Mouse (Mus musculus) stomach, embryonic 14.5 days (tissue): ENCODE data around the gene Hist1h1c. TPM values are rescaled to one million over a fixed set of nuclear protein-coding genes. Genes with fewer than 3 reads are reported as not detected.

ENCODE experiments used
- ATAC-seq: fragments of 200-750 bp; cut with Nextera tagmentation; 2 replicates; pipeline ENCODE4 v1.8.0; 2017; ENCODE audit warnings: low read depth, moderate TSS enrichment; ENCODE audit not compliant: insufficient number of reproducible peaks, insufficient read depth, low FRiP score
- H3K27ac ChIP-seq: fragments of 300-500 bp; sonication (generic); 2 replicates; pipeline ENCODE4 v1.5.1; 2014; ENCODE audit warnings: mild to moderate bottlenecking, low read length, moderate library complexity, mixed read lengths
- H3K27me3 ChIP-seq: fragments of 300-500 bp; sonication (generic); 2 replicates; pipeline ENCODE4 v1.6.1; 2014; ENCODE audit warnings: low read length, control low read depth, mixed read lengths; ENCODE audit not compliant: control insufficient read depth, insufficient read depth
- H3K36me3 ChIP-seq: fragments of 300-500 bp; sonication (generic); 2 replicates; pipeline ENCODE4 v1.6.1; 2014; ENCODE audit warnings: mild to moderate bottlenecking, control low read depth, low read length, moderate library complexity, mixed read lengths; ENCODE audit not compliant: control insufficient read depth, insufficient read depth
- H3K4me1 ChIP-seq: fragments of 300-500 bp; sonication (generic); 2 replicates; pipeline ENCODE4 v1.6.1; 2014; ENCODE audit warnings: low read length, control low read depth, mixed read lengths; ENCODE audit not compliant: control insufficient read depth, insufficient read depth
- H3K4me2 ChIP-seq: fragments of 300-500 bp; sonication (generic); replicated peaks from 2 replicates; pipeline ENCODE4 v1.6.1; 2014; ENCODE audit warnings: low read depth, low read length, control low read depth
- H3K4me3 ChIP-seq: fragments of 300-500 bp; sonication (generic); 2 replicates; pipeline ENCODE4 v1.5.1; 2014; ENCODE audit warnings: low read depth, low read length, control low read depth
- H3K9ac ChIP-seq: fragments of 300-500 bp; sonication (generic); replicated peaks from 2 replicates; pipeline ENCODE4 v1.6.1; 2014; ENCODE audit warnings: low read depth, mild to moderate bottlenecking, control low read depth, low read length, moderate library complexity, mixed read lengths
- H3K9me3 ChIP-seq: fragments of 300-500 bp; sonication (generic); 2 replicates; pipeline ENCODE4 v1.6.1; 2016; ENCODE audit warnings: low read depth, low read length, control low read depth; ENCODE audit not compliant: control insufficient read depth
- WGBS: fragments of 180-500 bp; shearing (Covaris S2); extraction: QIAGEN DNeasy Blood & Tissue Kit; methylation state at CpG from one replicate; pipeline ENCODE4 v1.1.7; 2014; 5-methylcytosine and 5-hydroxymethylcytosine counted together
- polyA plus RNA-seq: library from polyadenylated mRNA; unstranded; fragments of >200 nt; fragmentation: Nextera tagmentation; extraction: Ambion mirVana; gene quantifications from 2 replicates; pipeline ENCODE4 v1.2.1, GENCODE M21; 2014

The Hist1h1c gene
- polyA plus RNA-seq, result 38.5 and 39.4 TPM in 2 replicates

GRCm38 (mm10) chr13:23738677-23739068 is at the start of gene Hist1h1c:
Hist1h1c (plus strand) TSS chr13:23738808.
- under 1% methylated on average over 35 of the region's 38 CpGs for WGBS

GRCm38 (mm10) chr13:23688956-23689355 is 49.7 kb upstream of the Hist1h1c start:
- no peaks in the 10 kb centered on the region for H3K27me3 ChIP-seq
- H3K27ac ChIP-seq, result no peak overlapping the region
- 0 out of 2 replicates have a peak, but pooled peaks cover 3% of the 10 kb centered on the region for H3K4me1 ChIP-seq
- H3K4me3 ChIP-seq, result no peak overlapping the region
- no peaks in the 10 kb centered on the region for H3K36me3 ChIP-seq
- WGBS, result 92% methylated on average over 2 of the region's 2 CpGs
- no peak overlapping the region for H3K4me2 ChIP-seq
- H3K9me3 ChIP-seq, result no peaks in the 10 kb centered on the region
- no peak overlapping the region for H3K9ac ChIP-seq
- no peak for ATAC-seq

More at GRCm38 (mm10) chr13:23738677-23739068, at the start of gene Hist1h1c:
- Histone ChIP-seq H3K27me3 (no peaks in the 10 kb centered on the region), H3K4me1 (peaks cover 17% of the 10 kb centered on the region; the same call in 1 of the 2 replicates), H3K9me3 (no peaks in the 10 kb centered on the region), H3K4me2 (peak within 1 kb of the TSS; percentile 91), H3K36me3 (no peaks in the 10 kb centered on the region), H3K9ac (peak within 1 kb of the TSS; percentile 92), H3K4me3 (peak within 1 kb of the TSS; percentile 63), H3K27ac (peak within 1 kb of the TSS; percentile 99)
- peak; percentile 93 for ATAC-seq

GRCm38 (mm10) chr13:23689459-23689858 is 49.1 kb upstream of the Hist1h1c start:
- no peak overlapping the region for H3K27ac ChIP-seq
- H3K27me3 ChIP-seq, result no peaks in the 10 kb centered on the region
- no peak for ATAC-seq
- no peak overlapping the region for H3K4me3 ChIP-seq
- no peaks in the 10 kb centered on the region for H3K36me3 ChIP-seq
- H3K9ac ChIP-seq, result no peak overlapping the region
- no peaks in the 10 kb centered on the region for H3K9me3 ChIP-seq
- WGBS, result 64% methylated on average over 2 of the region's 2 CpGs
- no peak overlapping the region for H3K4me2 ChIP-seq
- 0 out of 2 replicates have a peak, but pooled peaks cover 3% of the 10 kb centered on the region for H3K4me1 ChIP-seq

GRCm38 (mm10) chr13:23693856-23694440 is 44.7 kb upstream of the Hist1h1c start:
- 0 out of 2 replicates have a peak, but pooled peaks cover 3% of the 10 kb centered on the region for H3K4me1 ChIP-seq
- no peak overlapping the region for H3K27ac ChIP-seq
- no peaks in the 10 kb centered on the region for H3K9me3 ChIP-seq
- WGBS, result 65% methylated on average over 6 of the region's 6 CpGs
- H3K9ac ChIP-seq, result no peak overlapping the region
- no peaks in the 10 kb centered on the region for H3K36me3 ChIP-seq
- H3K27me3 ChIP-seq, result no peaks in the 10 kb centered on the region
- no peak overlapping the region for H3K4me3 ChIP-seq
- no peak overlapping the region for H3K4me2 ChIP-seq
- ATAC-seq, result no peak

- no peak overlapping the region for H3K27ac ChIP-seq
- H3K4me2 ChIP-seq, result no peak overlapping the region
- H3K36me3 ChIP-seq, result no peaks in the 10 kb centered on the region
- no peaks in the 10 kb centered on the region for H3K9me3 ChIP-seq
- H3K4me1 ChIP-seq, result 0 out of 2 replicates have a peak, but pooled peaks cover 5% of the 10 kb centered on the region
- 93% methylated on average over 9 of the region's 9 CpGs for WGBS
- H3K9ac ChIP-seq, result no peak overlapping the region
- no peak for ATAC-seq
- no peak overlapping the region for H3K4me3 ChIP-seq
- no peaks in the 10 kb centered on the region for H3K27me3 ChIP-seq
These were observed 43.7 kb upstream of the Hist1h1c start for GRCm38 (mm10) chr13:23694956-23695355.

- Histone ChIP-seq H3K4me3 (no peak within 1 kb of the TSS), H3K36me3 (no peaks in the 10 kb centered on the region), H3K9me3 (no peaks in the 10 kb centered on the region), H3K4me1 (0 out of 2 replicates have a peak, but pooled peaks cover 5% of the 10 kb centered on the region), H3K27me3 (no peaks in the 10 kb centered on the region), H3K9ac (no peak within 1 kb of the TSS), H3K4me2 (no peak within 1 kb of the TSS), H3K27ac (0 out of 2 replicates have a peak within 1 kb of the TSS, but pooled peaks have one; percentile 10)
- no peak for ATAC-seq
- WGBS, result 54% methylated on average over 12 of the region's 13 CpGs
These were observed 43.1 kb upstream of the Hist1h1c start, which contains the start of gene Hist1h1t for GRCm38 (mm10) chr13:23695514-23695913. Hist1h1t (plus strand) TSS chr13:23695814.

- H3K4me3 ChIP-seq, result no peak overlapping the region
- 69% methylated on average over 15 of the region's 15 CpGs for WGBS
- H3K36me3 ChIP-seq, result no peaks in the 10 kb centered on the region
- H3K9ac ChIP-seq, result no peak overlapping the region
- 0 out of 2 replicates have a peak overlapping the region, but pooled peaks have one; percentile 10 for H3K27ac ChIP-seq
- H3K4me1 ChIP-seq, result peaks cover 8% of the 10 kb centered on the region; the same call in 1 of the 2 replicates
- H3K9me3 ChIP-seq, result no peaks in the 10 kb centered on the region
- no peaks in the 10 kb centered on the region for H3K27me3 ChIP-seq
- no peak overlapping the region for H3K4me2 ChIP-seq
- no peak for ATAC-seq
These were observed 42.5 kb upstream of the Hist1h1c start for GRCm38 (mm10) chr13:23696061-23696474.

- no peak; the same call in none of the 2 replicates for ATAC-seq
- under 1% methylated on average over 21 of the region's 32 CpGs for WGBS
- H3K36me3 ChIP-seq, result no peaks in the 10 kb centered on the region
These were observed 40.9 kb upstream of the Hist1h1c start for GRCm38 (mm10) chr13:23697491-23698299.

More at GRCm38 (mm10) chr13:23697491-23698299, 40.9 kb upstream of the Hist1h1c start:
- Histone ChIP-seq H3K4me3 (peak overlapping the region; percentile 40), H3K27ac (peak overlapping the region; percentile 91), H3K9ac (peak overlapping the region; percentile 26), H3K27me3 (no peaks in the 10 kb centered on the region), H3K9me3 (no peaks in the 10 kb centered on the region), H3K4me2 (peak overlapping the region; percentile 56), H3K4me1 (peaks cover 9% of the 10 kb centered on the region; the same call in 1 of the 2 replicates)
